Mouse (Mus musculus) spleen, adult 12 weeks (tissue): Measurements from ENCODE around the gene Ddx58.

Source experiments
- DNase-seq: peaks from one replicate; pipeline ENCODE4 v3.0.0; 2022; ENCODE audit warnings: low spot score

Ddx58 gene

GRCm38 (mm10) chr4:40182651-40183320 is 56.8 kb downstream of the Ddx58 start:
- DNase-seq: peak; percentile 28

GRCm38 (mm10) chr4:40181681-40182080 is 57.9 kb downstream of the Ddx58 start:
- DNase-seq: no peak

- no peak for DNase-seq
Measured at GRCm38 (mm10) chr4:40180046-40180445, 59.6 kb downstream of the Ddx58 start.

- DNase-seq: no peak
Measured at GRCm38 (mm10) chr4:40178584-40178983, 61.0 kb downstream of the Ddx58 start.

GRCm38 (mm10) chr4:40174321-40174720 is 65.3 kb downstream of the Ddx58 start:
- no peak for DNase-seq

GRCm38 (mm10) chr4:40172336-40172735 is 67.3 kb downstream of the Ddx58 start:
- DNase-seq: no peak

- DNase-seq: no peak
Measured at GRCm38 (mm10) chr4:40171477-40171876, 68.2 kb downstream of the Ddx58 start.

- no peak for DNase-seq
Measured at GRCm38 (mm10) chr4:40163646-40164045, 76.0 kb downstream of the Ddx58 start.

- DNase-seq: no peak
Measured at GRCm38 (mm10) chr4:40160591-40161434, 78.8 kb downstream of the Ddx58 start.

GRCm38 (mm10) chr4:40158224-40158540 is 81.4 kb downstream of the Ddx58 start:
- no peak for DNase-seq

- no peak for DNase-seq
Measured at GRCm38 (mm10) chr4:40157500-40158223, 82.0 kb downstream of the Ddx58 start.

GRCm38 (mm10) chr4:40156582-40157499 is 82.8 kb downstream of the Ddx58 start:
- no peak for DNase-seq

- no peak for DNase-seq
Measured at GRCm38 (mm10) chr4:40156153-40156552, 83.5 kb downstream of the Ddx58 start.

GRCm38 (mm10) chr4:40155467-40155999 is 84.1 kb downstream of the Ddx58 start:
- no peak for DNase-seq

GRCm38 (mm10) chr4:40154751-40155150 is 84.9 kb downstream of the Ddx58 start:
- DNase-seq: no peak
